Mouse (Mus musculus): Measurements from ENCODE around the gene Tll1.

- TF ChIP-seq CTCF (IDR thresholded peaks at IDR 0.05; ENCODE audit: control insufficient read depth, insufficient read depth, insufficient read length) = no peak
- no peak for TF ChIP-seq MYOD1 (IDR thresholded peaks at IDR 0.05; ENCODE audit: control insufficient read depth, insufficient read length, low read depth)
These were observed 15.5 kb upstream of the Tll1 start for GRCm38 (mm10) chr8:64221600-64221999.

All from C2C12 (cell line).